13 mouse cellular contexts compared by ENCODE assay signal in the genomic region with DNA sequence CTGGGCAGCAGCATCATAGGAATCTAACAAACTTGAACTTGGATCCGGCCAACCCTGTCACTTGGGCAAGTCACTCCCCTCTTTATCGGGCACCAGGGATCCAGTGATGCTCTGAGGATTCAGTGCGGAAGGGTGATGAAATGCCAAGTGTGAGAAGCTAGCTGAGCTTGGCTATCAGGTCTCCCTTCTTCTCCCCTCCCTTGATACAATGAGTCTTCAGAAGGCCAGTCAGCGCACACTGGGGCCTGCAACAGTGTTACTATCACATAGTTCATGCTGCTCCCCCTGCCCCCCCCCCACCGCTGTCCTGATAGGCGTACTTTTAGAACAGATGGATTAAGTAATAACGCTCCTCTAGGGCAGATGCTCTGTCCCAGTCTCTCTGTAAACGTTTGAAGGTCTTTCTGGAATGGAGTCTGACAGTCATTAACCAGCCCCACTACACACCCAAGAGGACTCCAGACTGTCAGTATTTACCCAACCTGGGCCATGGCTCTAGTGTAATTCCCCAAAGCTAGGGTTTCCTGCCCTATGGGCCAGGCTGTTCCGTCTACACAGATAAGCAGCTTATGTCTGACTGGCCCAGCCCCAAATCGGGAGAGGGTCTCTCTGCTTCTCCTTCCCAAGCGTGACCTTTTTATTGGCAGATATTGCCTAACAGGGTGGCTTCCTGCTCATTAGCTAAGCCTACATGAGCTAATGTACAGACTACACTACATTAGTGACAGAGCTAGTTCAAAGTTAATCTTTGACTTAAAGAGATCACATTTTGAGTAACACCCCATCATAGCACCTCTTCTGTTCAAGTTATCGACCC. TPM values are rescaled to one million over a fixed set of nuclear protein-coding genes. Genes with fewer than 3 reads are reported as not detected.
DNase-seq lines count a peak whose midpoint lies in the region; ATAC-seq lines count a peak whose summit lies in the region.
"Had no signal": no experiment of that assay in that cellular context is flagged by ENCODE, and none has a peak within 500 bp of the region (broad histone marks: within the 10 kb centered on the region; RNA-seq: fewer than 3 reads in every experiment).

No protein-coding gene starts in this region.

- WGBS in midbrain, embryonic 11.5 days: 74% methylated on average over 12 of the region's 12 CpGs
- WGBS in midbrain, embryonic 10.5 days: 79% methylated on average over 12 of the region's 12 CpGs
- 59% methylated on average over 12 of the region's 12 CpGs for WGBS in liver, embryonic 13.5 days (ENCODE audit: insufficient replicate concordance)
- 59% methylated on average over 12 of the region's 12 CpGs for WGBS in stomach, embryonic 16.5 days

- DNase-seq in heart, adult 11 months: peak; percentile 92
- DNase-seq in heart, adult 9 months (ENCODE audit: low spot score in 2 of 2): no peak
- DNase-seq in midbrain, embryonic 11.5 days (ENCODE audit: low spot score, missing footprints): peak; percentile 78
- no peak for DNase-seq in midbrain, embryonic 10.5 days (ENCODE audit: low spot score)
- no peak for DNase-seq in liver, embryonic 13.5 days
- DNase-seq in embryo, embryonic 10.5 days (ENCODE audit: low spot score): no peak
- no peak for DNase-seq in right cerebral cortex, postnatal 25 days
- DNase-seq: adrenal gland, adult 2 months; B cell, adult 2 months; gastrocnemius, postnatal 36 days; spleen, adult 18-20 months had no signal

- H3K9ac ChIP-seq in midbrain, embryonic 11.5 days (ENCODE audit: low read length): no peak overlapping the region
- no peak overlapping the region for H3K9ac ChIP-seq in liver, embryonic 13.5 days
- H3K9ac ChIP-seq in stomach, embryonic 16.5 days (ENCODE audit: low read length): peak overlapping the region; percentile 16; the same call in 1 of the 2 replicates

- no peaks in the 10 kb centered on the region for H3K4me1 ChIP-seq in midbrain, embryonic 11.5 days (ENCODE audit: control insufficient read depth, insufficient read depth, low read length)
- peaks cover 15% of the 10 kb centered on the region for H3K4me1 ChIP-seq in midbrain, embryonic 10.5 days
- H3K4me1 ChIP-seq in liver, embryonic 13.5 days (replicated peaks): peaks cover 6% of the 10 kb centered on the region
- H3K4me1 ChIP-seq in stomach, embryonic 16.5 days (ENCODE audit: control insufficient read depth, insufficient read depth, low read length): 0 out of 2 replicates have a peak, but pooled peaks cover 6% of the 10 kb centered on the region

- H3K27me3 ChIP-seq in midbrain, embryonic 11.5 days (ENCODE audit: control insufficient read depth, insufficient read depth, low read length): no peaks in the 10 kb centered on the region
- no peaks in the 10 kb centered on the region for H3K27me3 ChIP-seq in midbrain, embryonic 10.5 days (ENCODE audit: low read depth, poor library complexity, severe bottlenecking)
- H3K27me3 ChIP-seq in liver, embryonic 13.5 days: no peaks in the 10 kb centered on the region
- no peaks in the 10 kb centered on the region for H3K27me3 ChIP-seq in stomach, embryonic 16.5 days (ENCODE audit: control insufficient read depth, insufficient read depth, low read length)

- ATAC-seq in midbrain, embryonic 11.5 days (ENCODE audit: low FRiP score): peak; percentile 19; the same call in 1 of the 2 replicates
- ATAC-seq in liver, embryonic 13.5 days (ENCODE audit: low read depth): peak; percentile 89
- ATAC-seq in stomach, embryonic 16.5 days (ENCODE audit: insufficient read depth, low FRiP score): peak; percentile 49; the same call in 1 of the 2 replicates

- H3K4me2 ChIP-seq in midbrain, embryonic 11.5 days: no peak overlapping the region
- no peak overlapping the region for H3K4me2 ChIP-seq in liver, embryonic 13.5 days
- H3K4me2 ChIP-seq in stomach, embryonic 16.5 days (ENCODE audit: low read depth, low read length): no peak overlapping the region

- no peak overlapping the region for H3K27ac ChIP-seq in midbrain, embryonic 11.5 days (ENCODE audit: low read depth, low read length)
- H3K27ac ChIP-seq in midbrain, embryonic 10.5 days (replicated peaks): no peak overlapping the region
- H3K27ac ChIP-seq in liver, embryonic 13.5 days: peak overlapping the region; percentile 83
- H3K27ac ChIP-seq in stomach, embryonic 16.5 days (ENCODE audit: low read length): no peak overlapping the region
- H3K27ac ChIP-seq: hindbrain, embryonic 10.5 days had no signal

- no peak overlapping the region for H3K4me3 ChIP-seq in midbrain, embryonic 11.5 days (ENCODE audit: low read depth, low read length)
- H3K4me3 ChIP-seq in midbrain, embryonic 10.5 days: no peak overlapping the region
- H3K4me3 ChIP-seq in liver, embryonic 13.5 days (replicated peaks): no peak overlapping the region
- no peak overlapping the region for H3K4me3 ChIP-seq in stomach, embryonic 16.5 days (replicated peaks; ENCODE audit: low read length)
- H3K4me3 ChIP-seq: hindbrain, embryonic 10.5 days had no signal

- H3K9me3 ChIP-seq in midbrain, embryonic 11.5 days (ENCODE audit: control insufficient read depth, low read length): no peaks in the 10 kb centered on the region
- no peaks in the 10 kb centered on the region for H3K9me3 ChIP-seq in midbrain, embryonic 10.5 days (replicated peaks)
- H3K9me3 ChIP-seq in liver, embryonic 13.5 days (replicated peaks): no peaks in the 10 kb centered on the region
- no peaks in the 10 kb centered on the region for H3K9me3 ChIP-seq in stomach, embryonic 16.5 days (replicated peaks; ENCODE audit: control insufficient read depth, low read length)
- H3K9me3 ChIP-seq: hindbrain, embryonic 10.5 days had no signal

- H3K36me3 ChIP-seq in midbrain, embryonic 11.5 days (ENCODE audit: control insufficient read depth, insufficient read depth, low read length): no peaks in the 10 kb centered on the region
- H3K36me3 ChIP-seq in midbrain, embryonic 10.5 days: no peaks in the 10 kb centered on the region
- H3K36me3 ChIP-seq in liver, embryonic 13.5 days: no peaks in the 10 kb centered on the region
- no peaks in the 10 kb centered on the region for H3K36me3 ChIP-seq in stomach, embryonic 16.5 days (ENCODE audit: control insufficient read depth, insufficient read depth, low read length)
- H3K36me3 ChIP-seq: hindbrain, embryonic 10.5 days had no signal

RNA-seq across cellular contexts. Expression of gene Fsd1l, which starts 35.8 kb away (rescaled TPM):
- polyA plus RNA-seq in midbrain, embryonic 11.5 days (2014; fragmentation: Nextera tagmentation; extraction: Ambion mirVana): 22.7 and 26.8 TPM in 2 replicates
- polyA plus RNA-seq in midbrain, embryonic 10.5 days (2016; fragmentation: Nextera tagmentation; extraction: Ambion mirVana): 28.1 and 29.2 TPM in 2 replicates
- 1.1 and 1.9 TPM in 2 replicates for polyA plus RNA-seq in liver, embryonic 13.5 days (2015; fragmentation: Nextera tagmentation; extraction: Ambion mirVana)
- polyA plus RNA-seq in stomach, embryonic 16.5 days (2015; fragmentation: Nextera tagmentation; extraction: Ambion mirVana): 7.1 and 9.8 TPM in 2 replicates

Comparison
In these comparisons a context has a peak if more than half of its experiments do, and no peak if none do; other contexts are left out.
1. DNase-seq: peak in heart, adult 11 months (single experiment) and midbrain, embryonic 11.5 days (single experiment); none in heart, adult 9 months (0 of 2), midbrain, embryonic 10.5 days (single experiment), liver, embryonic 13.5 days (single experiment), embryo, embryonic 10.5 days (single experiment) and right cerebral cortex, postnatal 25 days (single experiment).
2. ATAC-seq: peak in every context shown above with its lines; median percentile 89 in liver, embryonic 13.5 days; 49 in stomach, embryonic 16.5 days; 19 in midbrain, embryonic 11.5 days.